Mouse (Mus musculus) 3T3-L1 (cell line): Measurements from ENCODE around the gene Gm27027.
A peak's percentile ranks its signal among the peaks of the same experiment; 100 is the strongest.

Source experiments
- DNase-seq: peaks from one replicate; pipeline ENCODE4 v3.0.0-alpha.2; 2015; ENCODE audit warnings: low read depth, low spot score

The Gm27027 gene

GRCm38 (mm10) chr2:93996254-93996653 is at the start of gene Gm27027:
TSS of gene Gm27027 (minus strand) at chr2:93996354.
- no peak for DNase-seq

GRCm38 (mm10) chr2:94045411-94046090 is 49.4 kb upstream of the Gm27027 start:
- peak; percentile 58 for DNase-seq

GRCm38 (mm10) chr2:94044174-94044573 is 48.0 kb upstream of the Gm27027 start:
- no peak for DNase-seq

GRCm38 (mm10) chr2:94043662-94044061 is 47.5 kb upstream of the Gm27027 start:
- no peak for DNase-seq

GRCm38 (mm10) chr2:94042461-94042860 is 46.3 kb upstream of the Gm27027 start:
- DNase-seq: no peak

- DNase-seq: no peak
Observed at GRCm38 (mm10) chr2:94040391-94041125, 44.4 kb upstream of the Gm27027 start.

GRCm38 (mm10) chr2:94035428-94036331 is 39.5 kb upstream of the Gm27027 start:
- DNase-seq: peak; percentile 82

GRCm38 (mm10) chr2:94030602-94031001 is 34.4 kb upstream of the Gm27027 start:
- no peak for DNase-seq

- no peak for DNase-seq
Observed at GRCm38 (mm10) chr2:94024637-94025036, 28.5 kb upstream of the Gm27027 start.

- DNase-seq: peak; percentile 96
Observed at GRCm38 (mm10) chr2:94010335-94011291, 14.5 kb upstream of the Gm27027 start, which contains the start of gene Alkbh3. TSS of gene Alkbh3 (minus strand) at chr2:94010807.

GRCm38 (mm10) chr2:94002331-94002730 is 6.2 kb upstream of the Gm27027 start:
- peak; percentile 94 for DNase-seq

- DNase-seq: no peak
Observed at GRCm38 (mm10) chr2:94001918-94002317, 5.8 kb upstream of the Gm27027 start.

GRCm38 (mm10) chr2:94001411-94001810 is 5.3 kb upstream of the Gm27027 start:
- DNase-seq: no peak

- no peak for DNase-seq
Observed at GRCm38 (mm10) chr2:93992810-93993209, 3.3 kb downstream of the Gm27027 start.

- no peak for DNase-seq
Observed at GRCm38 (mm10) chr2:93992259-93992658, 3.9 kb downstream of the Gm27027 start.

- DNase-seq: no peak
Observed at GRCm38 (mm10) chr2:93991336-93991735, 4.8 kb downstream of the Gm27027 start.

- DNase-seq: no peak
Observed at GRCm38 (mm10) chr2:93988440-93988839, 7.7 kb downstream of the Gm27027 start.

GRCm38 (mm10) chr2:93982457-93983235 is 13.5 kb downstream of the Gm27027 start:
- no peak for DNase-seq

- peak; percentile 92 for DNase-seq
Observed at GRCm38 (mm10) chr2:93979249-93980120, 16.7 kb downstream of the Gm27027 start.
